Mouse (Mus musculus) heart, adult 2 months (tissue): ENCODE data around the gene Coch.

Source experiments
- CTCF ChIP-seq: fragments of 200-600 bp; IDR thresholded peaks from 2 replicates; pipeline ENCODE4 v1.8.1; 2022; ENCODE audit warnings: antibody characterized with exemption, mild to moderate bottlenecking, moderate library complexity
- EP300 ChIP-seq: fragments of 200-500 bp; IDR thresholded peaks from 2 replicates; pipeline ENCODE4 v1.6.1; 2011; ENCODE audit warnings: low read depth, low read length, control low read depth; ENCODE audit not compliant: insufficient read depth

GRCm38 (mm10) chr12:51641871-51642270 is 48.7 kb downstream of the Coch start:
- TF ChIP-seq CTCF (no peak), EP300 (no peak)
